Mouse (Mus musculus) liver, embryonic 12.5 days (tissue): ENCODE measurements around the gene Rgl1. TPM values are rescaled to one million over a fixed set of nuclear protein-coding genes. Genes with fewer than 3 reads are reported as not detected.

Source experiments
- ATAC-seq: fragments of 200-750 bp; cut with Nextera tagmentation; 2 replicates; pipeline ENCODE4 v1.8.0; 2017; ENCODE audit warnings: moderate number of reproducible peaks, mild to moderate bottlenecking, moderate library complexity
- H3K27ac ChIP-seq: fragments of 300-500 bp; sonication (generic); 2 replicates; pipeline ENCODE4 v1.5.1; 2016; ENCODE audit warnings: mild to moderate bottlenecking
- H3K27me3 ChIP-seq: fragments of 300-500 bp; sonication (generic); replicated peaks from 2 replicates; pipeline ENCODE4 v1.6.1; 2016; ENCODE audit warnings: mild to moderate bottlenecking, moderate library complexity
- H3K36me3 ChIP-seq: fragments of 300-500 bp; sonication (generic); 2 replicates; pipeline ENCODE4 v1.6.1; 2016; ENCODE audit warnings: mild to moderate bottlenecking, moderate library complexity
- H3K4me1 ChIP-seq: fragments of 300-500 bp; sonication (generic); 2 replicates; pipeline ENCODE4 v1.6.1; 2016
- H3K4me2 ChIP-seq: fragments of 300-500 bp; sonication (generic); 2 replicates; pipeline ENCODE4 v1.6.1; 2016; ENCODE audit warnings: mild to moderate bottlenecking, moderate library complexity
- H3K4me3 ChIP-seq: fragments of 300-500 bp; sonication (generic); 2 replicates; pipeline ENCODE4 v1.5.1; 2016; ENCODE audit warnings: mild to moderate bottlenecking, moderate library complexity
- H3K9ac ChIP-seq: fragments of 300-500 bp; sonication (generic); 2 replicates; pipeline ENCODE4 v1.6.1; 2016; ENCODE audit warnings: mild to moderate bottlenecking, moderate library complexity
- H3K9me3 ChIP-seq: fragments of 300-500 bp; sonication (generic); replicated peaks from 2 replicates; pipeline ENCODE4 v1.6.1; 2016; ENCODE audit warnings: mild to moderate bottlenecking, moderate library complexity
- WGBS: fragments of 180-500 bp; shearing (Covaris S2); methylation state at CpG from one replicate; pipeline ENCODE4 v1.1.7; 2016; ENCODE audit not compliant: insufficient replicate concordance; 5-methylcytosine and 5-hydroxymethylcytosine counted together
- polyA plus RNA-seq: library from polyadenylated mRNA; unstranded; fragments of >200 nt; fragmentation: Nextera tagmentation; extraction: Ambion mirVana; gene quantifications from 2 replicates; pipeline ENCODE4 v1.2.1, GENCODE M21; 2016

The Rgl1 gene
- polyA plus RNA-seq, 1 experiment from 2014 or later = 12.5 TPM

DNA sequence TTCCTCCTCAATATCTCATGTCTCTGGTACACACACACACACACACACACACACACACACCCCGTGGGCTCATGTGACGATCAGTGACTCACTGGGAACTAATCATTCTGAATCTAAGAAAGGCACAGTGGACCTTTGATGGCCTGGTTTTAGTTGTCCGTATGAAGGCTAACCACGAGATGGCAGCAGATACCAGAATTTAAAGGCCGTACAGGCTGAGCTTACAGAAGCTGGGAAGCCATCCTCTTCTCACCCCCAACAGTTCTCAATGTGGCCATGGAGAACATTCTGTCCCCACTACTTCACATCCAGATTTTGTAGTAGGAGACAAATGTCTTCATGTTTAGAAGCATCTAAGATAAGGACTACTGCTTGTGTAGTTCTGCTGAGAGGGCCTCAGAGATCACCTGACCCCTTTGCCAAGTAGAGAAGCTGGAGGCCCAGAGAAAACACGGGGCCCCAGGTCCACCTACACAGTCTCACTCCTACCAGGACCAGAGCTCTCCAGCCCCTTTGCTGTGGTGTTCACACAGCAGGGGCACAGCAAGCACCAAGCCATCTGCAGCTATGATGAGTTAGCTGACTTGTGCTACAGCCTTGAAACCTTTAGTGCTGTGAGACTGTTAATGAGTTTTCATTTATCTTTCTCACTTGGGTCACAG, 241.0 kb downstream of the Rgl1 start:
- Histone ChIP-seq H3K4me3 (no peak overlapping the region), H3K4me1 (peaks cover 5% of the 10 kb centered on the region; the same call in 1 of the 2 replicates), H3K9ac (no peak overlapping the region), H3K27me3 (no peaks in the 10 kb centered on the region), H3K9me3 (no peaks in the 10 kb centered on the region), H3K36me3 (peaks cover 24% of the 10 kb centered on the region; the same call in 1 of the 2 replicates), H3K4me2 (no peak overlapping the region), H3K27ac (no peak overlapping the region)
- WGBS = 12% methylated on average over 6 of the region's 6 CpGs
- ATAC-seq = peak; percentile 43; the same call in 1 of the 2 replicates

DNA sequence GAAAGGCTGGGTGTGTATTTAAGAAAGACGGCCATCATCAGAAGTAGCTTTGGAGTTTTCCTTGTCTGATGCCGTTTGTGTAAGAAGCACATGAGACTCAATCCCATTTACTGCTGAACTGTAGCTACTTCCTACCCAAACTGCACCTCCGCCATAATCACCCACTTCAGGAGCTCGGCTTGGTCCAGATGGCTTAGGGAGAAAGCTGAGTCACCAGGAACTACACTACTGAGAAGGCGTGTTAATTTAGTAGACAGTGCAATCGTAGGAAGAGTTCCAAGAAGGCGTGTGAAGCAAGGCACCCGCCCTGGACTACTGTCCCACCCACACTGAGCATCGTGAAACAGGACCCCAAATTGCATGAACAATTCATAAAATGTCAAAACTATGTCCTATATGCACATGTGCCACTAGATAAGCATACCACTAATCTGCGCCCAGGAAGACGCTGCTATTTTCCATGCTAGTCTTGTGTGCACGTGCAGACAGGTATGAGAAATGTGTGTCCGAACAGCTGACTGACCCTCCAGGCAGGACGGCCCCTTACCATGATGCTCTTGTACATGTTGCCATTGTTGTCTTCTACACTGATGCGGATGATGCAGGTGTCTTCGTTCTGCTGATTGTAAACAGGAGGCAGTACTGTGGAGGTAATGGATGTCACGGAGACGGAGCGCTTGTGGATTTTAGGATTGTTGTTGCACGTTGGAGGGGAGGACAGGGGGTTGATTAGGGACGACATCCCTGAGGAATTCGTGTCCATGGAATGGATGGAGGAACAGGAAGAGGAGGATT, 241.9 kb downstream of the Rgl1 start:
- Histone ChIP-seq H3K9me3 (no peaks in the 10 kb centered on the region), H3K36me3 (peaks cover 24% of the 10 kb centered on the region; the same call in 1 of the 2 replicates), H3K4me3 (no peak overlapping the region), H3K27ac (no peak overlapping the region), H3K27me3 (no peaks in the 10 kb centered on the region), H3K4me2 (no peak overlapping the region), H3K4me1 (peaks cover 5% of the 10 kb centered on the region; the same call in 1 of the 2 replicates), H3K9ac (no peak overlapping the region)
- ATAC-seq = no peak
- WGBS = 66% methylated on average over 22 of the region's 22 CpGs

GRCm38 (mm10) chr1:152523292-152523691, 242.9 kb downstream of the Rgl1 start:
- H3K36me3 ChIP-seq = peaks cover 30% of the 10 kb centered on the region
- 39% methylated on average over 11 of the region's 11 CpGs for WGBS
- no peak for ATAC-seq
- H3K9ac ChIP-seq = no peak overlapping the region
- no peak overlapping the region for H3K27ac ChIP-seq
- H3K9me3 ChIP-seq = no peaks in the 10 kb centered on the region
- H3K4me1 ChIP-seq = peaks cover 5% of the 10 kb centered on the region; the same call in 1 of the 2 replicates
- H3K27me3 ChIP-seq = no peaks in the 10 kb centered on the region
- no peak overlapping the region for H3K4me2 ChIP-seq
- H3K4me3 ChIP-seq = no peak overlapping the region

- ATAC-seq = no peak
- Histone ChIP-seq H3K9ac (no peak overlapping the region), H3K27ac (no peak overlapping the region), H3K27me3 (no peaks in the 10 kb centered on the region), H3K4me3 (no peak overlapping the region), H3K4me1 (peaks cover 5% of the 10 kb centered on the region; the same call in 1 of the 2 replicates), H3K9me3 (no peaks in the 10 kb centered on the region), H3K36me3 (peaks cover 36% of the 10 kb centered on the region), H3K4me2 (no peak overlapping the region)
- whole genome bisulfite sequencing = 68% methylated on average over 3 of the region's 3 CpGs
These were observed 243.9 kb downstream of the Rgl1 start for GRCm38 (mm10) chr1:152522226-152522625.

DNA sequence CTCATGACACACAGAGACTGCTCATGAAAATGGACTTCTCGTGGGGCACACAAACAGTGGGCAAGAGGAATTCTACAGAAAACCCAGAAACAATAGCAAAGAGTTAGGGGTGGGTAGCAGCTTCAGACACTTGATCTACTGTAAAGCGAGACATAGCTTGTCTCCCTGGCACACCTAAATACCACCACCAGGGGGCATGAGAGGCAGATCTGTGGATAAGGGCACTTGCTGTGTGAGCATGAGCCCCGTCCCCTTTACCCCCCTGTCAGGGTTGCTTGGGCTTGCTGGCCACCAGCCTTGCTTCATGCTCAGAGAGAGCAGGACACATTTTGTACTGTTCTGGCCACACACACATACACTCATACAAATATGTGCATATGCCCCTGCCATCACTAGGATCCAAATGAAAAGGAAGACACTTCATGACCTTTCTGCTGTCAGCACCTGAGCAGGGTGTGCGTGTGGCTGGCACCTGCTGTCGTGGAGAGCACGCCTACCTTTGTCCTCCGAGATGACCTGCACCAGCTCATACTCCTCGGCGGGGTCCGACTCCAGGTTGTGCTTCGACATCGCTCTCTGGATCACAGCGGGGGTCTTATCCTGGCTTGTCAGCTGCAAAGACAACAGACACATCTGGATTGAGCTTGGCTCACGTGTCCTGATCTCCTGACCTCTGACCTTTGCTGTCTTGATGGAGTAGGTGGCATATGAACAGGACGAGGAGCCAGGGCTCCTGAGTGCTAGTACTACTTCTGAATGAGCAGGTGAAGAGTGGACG, 245.2 kb downstream of the Rgl1 start:
- Histone ChIP-seq H3K36me3 (peaks cover 41% of the 10 kb centered on the region), H3K4me3 (no peak overlapping the region), H3K4me1 (peaks cover 5% of the 10 kb centered on the region; the same call in 1 of the 2 replicates), H3K9me3 (no peaks in the 10 kb centered on the region), H3K9ac (no peak overlapping the region), H3K27ac (no peak overlapping the region), H3K27me3 (no peaks in the 10 kb centered on the region), H3K4me2 (no peak overlapping the region)
- WGBS = 67% methylated on average over 16 of the region's 16 CpGs
- no peak for ATAC-seq

- Histone ChIP-seq H3K4me3 (no peak overlapping the region), H3K36me3 (peaks cover 38% of the 10 kb centered on the region), H3K27me3 (no peaks in the 10 kb centered on the region), H3K4me1 (no peaks in the 10 kb centered on the region), H3K4me2 (no peak overlapping the region), H3K9me3 (no peaks in the 10 kb centered on the region), H3K27ac (no peak overlapping the region), H3K9ac (no peak overlapping the region)
- 81% methylated on average over 8 of the region's 8 CpGs for WGBS
- no peak for ATAC-seq
These were observed 247.2 kb downstream of the Rgl1 start for GRCm38 (mm10) chr1:152518971-152519370.

DNA sequence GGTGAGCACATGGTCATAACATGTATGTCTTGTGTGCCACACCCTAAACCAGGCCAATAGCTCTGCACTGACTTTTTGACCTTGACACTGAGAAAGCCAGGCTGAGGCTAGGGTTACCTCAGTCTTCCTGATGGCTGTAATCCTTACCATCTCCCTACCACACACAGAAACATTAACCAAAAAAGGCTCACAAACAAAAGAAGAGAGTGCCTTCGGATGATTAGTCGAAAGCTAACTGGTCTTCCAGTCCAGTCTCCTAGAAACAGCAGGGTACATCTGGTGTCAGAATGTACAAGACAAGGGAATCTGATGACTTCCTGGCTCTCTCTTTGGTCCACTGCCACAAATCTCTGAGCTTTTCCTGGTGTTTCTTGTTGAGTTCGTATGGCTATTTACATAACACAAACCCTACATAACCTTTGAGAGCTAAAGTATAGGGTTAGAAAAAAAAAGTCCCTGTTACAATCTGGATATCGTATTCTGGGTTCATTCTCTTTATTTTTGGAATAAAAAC, 249.0 kb downstream of the Rgl1 start:
- Histone ChIP-seq H3K9ac (no peak overlapping the region), H3K27me3 (no peaks in the 10 kb centered on the region), H3K4me2 (no peak overlapping the region), H3K9me3 (no peaks in the 10 kb centered on the region), H3K4me3 (no peak overlapping the region), H3K4me1 (no peaks in the 10 kb centered on the region), H3K27ac (no peak overlapping the region), H3K36me3 (peaks cover 33% of the 10 kb centered on the region)
- no peak for ATAC-seq
- 70% methylated on average over 4 of the region's 4 CpGs for WGBS

GRCm38 (mm10) chr1:152514256-152514655, 251.9 kb downstream of the Rgl1 start:
- ATAC-seq = no peak
- peaks cover 18% of the 10 kb centered on the region for H3K36me3 ChIP-seq
- H3K9ac ChIP-seq = no peak overlapping the region
- H3K4me3 ChIP-seq = no peak overlapping the region
- WGBS = 50% methylated on average over 4 of the region's 4 CpGs
- H3K4me2 ChIP-seq = no peak overlapping the region
- H3K9me3 ChIP-seq = no peaks in the 10 kb centered on the region
- H3K27ac ChIP-seq = no peak overlapping the region
- no peaks in the 10 kb centered on the region for H3K4me1 ChIP-seq
- H3K27me3 ChIP-seq = no peaks in the 10 kb centered on the region

- no peak for ATAC-seq
- Histone ChIP-seq H3K36me3 (no peaks in the 10 kb centered on the region), H3K4me2 (no peak overlapping the region), H3K9me3 (no peaks in the 10 kb centered on the region), H3K9ac (no peak overlapping the region), H3K4me3 (no peak overlapping the region), H3K27me3 (no peaks in the 10 kb centered on the region), H3K27ac (no peak overlapping the region), H3K4me1 (no peaks in the 10 kb centered on the region)
- WGBS = 50% methylated on average over 4 of the region's 4 CpGs
These were observed 254.9 kb downstream of the Rgl1 start for GRCm38 (mm10) chr1:152511237-152511636.

GRCm38 (mm10) chr1:152508481-152509220, 257.5 kb downstream of the Rgl1 start:
- Histone ChIP-seq H3K27me3 (no peaks in the 10 kb centered on the region), H3K9ac (no peak overlapping the region), H3K9me3 (no peaks in the 10 kb centered on the region), H3K4me1 (no peaks in the 10 kb centered on the region), H3K4me2 (no peak overlapping the region), H3K4me3 (no peak overlapping the region), H3K27ac (no peak overlapping the region), H3K36me3 (no peaks in the 10 kb centered on the region)
- 80% methylated on average over 11 of the region's 11 CpGs for WGBS
- no peak for ATAC-seq

DNA sequence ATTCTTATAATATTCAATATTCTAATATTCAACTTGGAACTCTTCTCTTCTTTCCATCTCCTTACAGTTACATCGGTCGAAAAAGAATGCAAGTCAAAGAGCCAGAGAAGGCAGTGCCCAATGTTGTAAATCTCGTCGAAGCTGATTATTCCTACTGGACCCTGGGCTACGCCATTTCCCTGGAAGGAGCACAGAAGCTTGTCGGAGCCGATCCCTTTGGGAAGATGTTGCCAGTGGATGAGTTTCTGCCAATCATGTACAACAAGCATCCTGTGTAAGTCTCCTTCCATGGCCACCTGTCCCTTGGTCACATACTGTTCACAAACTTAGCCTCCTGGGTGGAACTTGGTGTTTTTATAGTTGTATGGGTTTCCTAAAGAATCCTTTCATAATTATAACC, 259.4 kb downstream of the Rgl1 start:
- H3K9ac ChIP-seq = no peak overlapping the region
- no peak for ATAC-seq
- H3K9me3 ChIP-seq = no peaks in the 10 kb centered on the region
- 75% methylated on average over 7 of the region's 7 CpGs for WGBS
- H3K4me2 ChIP-seq = no peak overlapping the region
- no peaks in the 10 kb centered on the region for H3K4me1 ChIP-seq
- H3K27ac ChIP-seq = no peak overlapping the region
- no peak overlapping the region for H3K4me3 ChIP-seq
- H3K27me3 ChIP-seq = no peaks in the 10 kb centered on the region
- no peaks in the 10 kb centered on the region for H3K36me3 ChIP-seq
